Mouse (Mus musculus): ENCODE data around the gene Reep6.

DNA sequence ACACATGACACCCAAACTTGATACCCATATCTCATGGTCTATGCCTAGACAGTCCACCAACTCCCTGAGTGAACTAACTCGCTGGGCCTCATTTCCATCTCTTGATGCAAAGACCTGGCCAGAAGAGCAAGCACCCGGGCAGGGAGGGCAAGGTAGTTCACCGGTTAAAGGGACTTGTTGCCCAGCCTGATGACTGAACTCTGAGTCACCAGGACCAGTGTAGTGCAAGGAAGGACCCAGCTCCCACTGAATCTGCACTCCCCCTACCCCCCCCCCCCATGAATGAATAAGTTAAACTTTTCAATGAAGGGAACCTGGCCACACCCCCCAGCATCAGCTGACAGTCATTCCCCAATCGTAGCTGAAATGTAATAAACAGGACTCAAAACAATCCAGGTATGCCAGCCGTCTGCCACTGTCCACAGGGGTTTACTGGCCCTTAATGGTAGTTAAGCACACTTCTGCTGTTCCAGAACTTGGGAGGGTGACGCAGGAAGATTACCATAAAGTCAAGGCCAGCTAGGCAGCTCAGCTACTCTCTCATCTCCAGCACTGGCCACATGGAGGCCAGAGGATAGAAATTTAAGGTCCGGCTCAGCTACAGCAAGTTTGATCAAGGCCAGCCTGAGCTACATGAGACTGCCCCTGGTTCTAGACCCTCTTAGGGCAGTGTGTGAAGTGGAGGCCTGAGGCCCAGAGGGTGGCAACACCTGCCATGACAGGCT lies 53.0 kb downstream of the Reep6 start:
- no peak for TF ChIP-seq EP300 (optimal IDR thresholded peaks at IDR 0.05)
- no peak for TF ChIP-seq CTCF (IDR thresholded peaks at IDR 0.05; ENCODE audit: low read depth)

All from stomach, postnatal 0 days (tissue).